Mouse (Mus musculus): Measurements from ENCODE around the gene Hao1. TPM values are rescaled to one million over a fixed set of nuclear protein-coding genes. Genes with fewer than 3 reads are reported as not detected.

Gene Hao1
- polyA plus RNA-seq, 1 experiment from 2014 or later = 0.30 TPM

DNA sequence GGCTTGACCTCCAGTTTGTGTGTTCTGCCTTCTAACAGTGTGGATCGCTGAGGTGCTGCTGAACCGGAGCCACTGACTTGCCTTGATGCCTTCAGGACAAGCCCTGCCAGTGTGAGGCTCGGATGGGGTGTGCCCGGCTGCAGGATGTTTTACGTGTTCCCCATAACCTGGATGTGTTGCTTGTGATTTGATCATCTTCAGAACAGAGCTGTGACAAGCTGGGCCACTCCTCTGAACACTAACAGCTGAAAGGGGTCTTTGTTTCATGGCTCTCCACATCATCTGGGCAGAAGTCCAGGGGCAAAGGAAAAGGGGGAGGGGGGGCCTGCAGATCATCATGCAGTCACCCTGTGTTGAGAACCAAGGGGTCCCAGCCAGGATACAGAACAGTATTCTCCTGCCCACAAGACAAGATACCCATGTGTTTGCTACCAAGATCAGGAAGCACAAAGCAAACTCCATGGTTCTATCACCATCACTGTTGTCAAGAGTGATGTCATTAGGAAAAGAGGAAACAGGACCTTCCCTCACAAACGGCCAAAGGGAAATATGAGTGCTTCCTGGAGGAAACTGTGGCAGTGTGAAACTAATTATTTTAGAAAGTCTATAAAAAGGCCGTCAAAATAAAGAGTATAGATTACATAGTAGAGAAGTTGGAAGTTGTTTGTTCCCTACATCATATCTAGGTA, 25.9 kb downstream of the Hao1 start:
- no peak overlapping the region for H3K4me3 ChIP-seq (replicated peaks)
- 42% methylated on average over 7 of the region's 7 CpGs for WGBS (ENCODE audit: insufficient replicate concordance)
- H3K27ac ChIP-seq = no peak overlapping the region
- H3K36me3 ChIP-seq = no peaks in the 10 kb centered on the region
- ATAC-seq (ENCODE audit: low read depth) (no peak), DNase-seq (no peak)
- H3K4me1 ChIP-seq (replicated peaks) = no peaks in the 10 kb centered on the region
- no peak overlapping the region for H3K9ac ChIP-seq
- no peaks in the 10 kb centered on the region for H3K27me3 ChIP-seq
- no peak overlapping the region for H3K4me2 ChIP-seq
- H3K9me3 ChIP-seq (replicated peaks) = no peaks in the 10 kb centered on the region

DNA sequence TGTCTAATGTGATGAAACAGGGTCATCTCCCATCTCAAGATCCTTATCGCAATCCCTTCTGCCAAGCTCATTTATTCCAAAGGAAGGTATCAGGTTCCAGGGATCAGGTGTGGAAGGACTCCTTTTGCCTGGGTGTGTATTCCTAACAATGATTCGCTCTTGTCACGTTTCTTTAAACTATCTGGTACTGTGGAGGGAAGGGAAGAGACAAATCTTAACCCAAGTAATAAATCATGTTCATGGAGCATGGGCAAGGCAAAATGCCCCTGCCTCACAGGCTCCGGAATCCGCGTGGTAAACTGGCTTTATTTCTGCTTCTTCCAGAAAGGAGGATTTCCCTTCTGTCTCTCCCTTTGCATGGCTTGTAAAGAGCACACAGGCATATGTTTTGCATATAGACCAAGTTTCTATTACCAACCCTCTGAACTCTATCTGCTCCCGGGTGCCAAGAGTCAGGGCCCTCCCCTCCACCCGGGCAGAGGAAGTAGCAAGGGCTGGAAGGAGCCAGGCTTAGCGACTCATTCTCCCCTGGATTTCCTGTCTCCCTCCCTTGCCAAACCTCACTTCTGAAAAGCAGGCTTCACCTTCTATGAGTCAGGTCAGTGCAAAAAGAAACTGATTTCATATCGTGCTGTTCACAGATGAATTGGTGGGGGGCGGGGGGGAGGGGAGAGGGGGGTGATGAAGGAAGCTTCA, 26.6 kb downstream of the Hao1 start:
- Histone ChIP-seq H3K9ac (no peak overlapping the region), H3K9me3 (replicated peaks) (no peaks in the 10 kb centered on the region), H3K4me1 (replicated peaks) (no peaks in the 10 kb centered on the region), H3K27ac (no peak overlapping the region), H3K4me3 (replicated peaks) (no peak overlapping the region), H3K27me3 (no peaks in the 10 kb centered on the region), H3K36me3 (no peaks in the 10 kb centered on the region), H3K4me2 (no peak overlapping the region)
- no peak for DNase-seq
- WGBS (ENCODE audit: insufficient replicate concordance) = 29% methylated on average over 11 of the region's 11 CpGs
- no peak for ATAC-seq (ENCODE audit: low read depth)

DNA sequence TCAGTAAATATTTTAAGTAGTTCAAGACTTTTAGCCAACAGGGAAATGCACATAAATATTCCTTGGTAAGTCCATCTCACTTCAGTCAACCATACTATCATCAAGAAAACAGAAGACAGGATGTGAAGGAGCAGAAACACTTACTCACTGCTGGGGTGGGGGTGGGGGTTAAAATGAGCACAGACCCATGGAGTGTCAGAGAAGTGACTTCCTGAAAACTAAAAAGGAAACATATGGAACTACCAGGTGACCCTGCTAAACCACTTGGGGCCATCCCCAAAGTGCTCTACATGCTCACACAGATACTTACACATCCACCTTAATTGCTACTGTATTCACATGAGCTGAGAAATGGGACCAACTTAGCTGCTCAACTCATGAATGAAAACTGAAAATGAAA, 36.1 kb downstream of the Hao1 start:
- no peaks in the 10 kb centered on the region for H3K9me3 ChIP-seq (replicated peaks)
- no peak overlapping the region for H3K4me3 ChIP-seq (replicated peaks)
- H3K27me3 ChIP-seq = no peaks in the 10 kb centered on the region
- H3K27ac ChIP-seq = no peak overlapping the region
- no peaks in the 10 kb centered on the region for H3K36me3 ChIP-seq
- H3K4me1 ChIP-seq (replicated peaks) = no peaks in the 10 kb centered on the region
- ATAC-seq (ENCODE audit: low read depth) = no peak
- DNase-seq = no peak
- H3K4me2 ChIP-seq = no peak overlapping the region
- H3K9ac ChIP-seq = no peak overlapping the region

DNA sequence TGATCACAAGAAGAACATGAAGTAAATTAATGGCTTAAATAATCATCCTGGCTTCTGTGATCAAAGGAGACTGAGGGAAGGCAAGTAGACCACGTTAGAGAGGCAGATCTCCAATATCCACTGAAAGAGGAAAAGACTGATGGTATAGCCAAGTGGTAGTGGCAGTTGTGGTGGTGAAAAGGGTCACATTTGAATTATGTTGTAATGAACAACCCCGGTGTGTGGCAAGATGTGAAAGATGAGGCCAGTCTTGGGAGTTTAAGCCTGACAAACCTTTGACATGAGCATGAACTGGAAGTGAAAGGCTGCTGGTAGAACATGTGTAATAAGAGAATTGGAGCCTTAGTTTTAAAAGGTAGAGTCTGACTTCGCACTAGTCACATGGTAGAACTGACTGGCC, 54.4 kb downstream of the Hao1 start:
- H3K9me3 ChIP-seq (replicated peaks) = no peaks in the 10 kb centered on the region
- WGBS (ENCODE audit: insufficient replicate concordance) = 59% methylated on average over 3 of the region's 3 CpGs
- H3K4me1 ChIP-seq (replicated peaks) = no peaks in the 10 kb centered on the region
- DNase-seq (no peak), ATAC-seq (ENCODE audit: low read depth) (no peak)
- no peak overlapping the region for H3K27ac ChIP-seq
- no peaks in the 10 kb centered on the region for H3K27me3 ChIP-seq
- no peak overlapping the region for H3K9ac ChIP-seq
- H3K36me3 ChIP-seq = no peaks in the 10 kb centered on the region
- no peak overlapping the region for H3K4me2 ChIP-seq
- H3K4me3 ChIP-seq (replicated peaks) = no peak overlapping the region

DNA sequence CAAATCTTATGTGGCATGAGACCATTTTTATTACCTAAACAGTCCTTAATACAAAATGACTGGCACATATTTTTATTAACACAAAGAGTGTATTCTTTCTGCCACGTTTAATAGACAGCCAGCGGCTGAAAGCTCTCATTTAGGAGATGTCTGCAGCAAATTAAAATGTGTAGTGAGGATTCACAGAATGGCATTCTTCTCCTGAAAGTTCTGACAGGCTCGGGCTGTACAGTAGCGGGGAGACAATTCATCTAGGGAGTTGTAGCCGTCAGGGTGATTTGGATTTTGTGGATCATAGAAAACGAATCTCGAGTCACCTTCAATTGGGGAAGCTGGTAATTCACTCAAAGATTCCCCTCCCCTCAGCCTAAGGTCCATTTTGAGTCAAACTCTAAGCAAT, 55.7 kb downstream of the Hao1 start:
- no peak overlapping the region for H3K9ac ChIP-seq
- H3K4me1 ChIP-seq (replicated peaks) = no peaks in the 10 kb centered on the region
- 65% methylated on average over 7 of the region's 7 CpGs for WGBS (ENCODE audit: insufficient replicate concordance)
- H3K36me3 ChIP-seq = no peaks in the 10 kb centered on the region
- DNase-seq (no peak), ATAC-seq (ENCODE audit: low read depth) (no peak)
- no peaks in the 10 kb centered on the region for H3K9me3 ChIP-seq (replicated peaks)
- H3K4me3 ChIP-seq (replicated peaks) = no peak overlapping the region
- H3K27ac ChIP-seq = no peak overlapping the region
- H3K27me3 ChIP-seq = no peaks in the 10 kb centered on the region
- no peak overlapping the region for H3K4me2 ChIP-seq

DNA sequence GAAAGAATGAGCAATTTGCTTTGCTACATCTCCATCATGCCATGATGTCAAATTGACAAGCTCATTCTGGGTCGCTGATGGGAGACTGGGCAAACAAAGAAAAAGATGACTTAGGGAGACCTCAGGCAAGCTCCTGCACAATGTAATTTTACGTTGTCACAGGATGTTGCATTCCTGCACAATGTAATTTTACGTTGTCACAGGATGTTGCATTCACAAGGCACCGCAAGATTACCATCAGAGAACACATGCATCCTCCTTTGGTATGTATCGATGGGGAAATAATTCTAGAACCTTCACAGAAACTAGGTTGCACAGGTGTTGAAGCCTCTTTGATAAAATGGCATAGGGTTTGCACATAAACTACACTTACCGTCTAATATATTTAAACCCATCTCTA, 65.5 kb downstream of the Hao1 start:
- DNase-seq (no peak), ATAC-seq (ENCODE audit: low read depth) (no peak)
- Histone ChIP-seq H3K9me3 (replicated peaks) (no peaks in the 10 kb centered on the region), H3K4me1 (replicated peaks) (no peaks in the 10 kb centered on the region), H3K36me3 (no peaks in the 10 kb centered on the region), H3K27me3 (no peaks in the 10 kb centered on the region), H3K9ac (no peak overlapping the region), H3K4me2 (no peak overlapping the region), H3K4me3 (replicated peaks) (no peak overlapping the region), H3K27ac (no peak overlapping the region)
- 69% methylated on average over 6 of the region's 6 CpGs for WGBS (ENCODE audit: insufficient replicate concordance)

DNA sequence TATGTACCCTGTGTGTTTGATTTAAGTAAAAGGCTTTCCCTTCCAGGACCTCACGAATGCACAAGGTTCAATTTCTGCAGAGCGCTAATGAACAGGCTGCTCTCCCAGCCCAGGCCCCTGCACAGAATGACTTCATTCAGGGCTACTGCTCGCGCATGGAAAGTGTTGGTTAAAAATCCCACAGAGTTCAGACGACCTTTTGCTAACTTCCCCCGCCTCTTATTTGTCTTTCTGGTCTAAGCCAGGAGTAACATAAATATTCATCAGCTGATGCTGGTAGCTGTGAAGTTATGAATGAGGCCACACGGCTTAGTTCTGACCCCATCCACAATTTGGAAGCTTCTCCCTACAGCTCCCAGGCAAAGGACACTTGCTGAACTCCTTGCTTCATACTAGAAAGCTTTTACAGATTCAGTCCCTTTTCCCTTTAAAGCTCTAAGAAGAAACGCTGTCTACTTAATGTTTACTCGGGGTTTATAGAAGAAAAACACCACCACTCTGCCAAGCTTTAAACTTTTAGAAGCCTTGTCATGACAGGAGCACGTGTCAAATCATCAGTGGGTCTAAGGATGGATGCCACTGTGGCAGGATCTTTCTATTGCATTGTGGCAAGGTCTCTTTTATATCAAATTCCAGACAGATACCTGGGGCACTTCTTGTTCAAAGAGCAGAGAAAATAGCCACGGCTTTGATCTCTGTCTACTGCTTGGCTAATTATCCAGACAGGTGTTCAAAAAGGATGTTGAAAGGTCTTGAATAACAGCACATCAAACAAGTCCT, 67.9 kb downstream of the Hao1 start:
- no peaks in the 10 kb centered on the region for H3K4me1 ChIP-seq (replicated peaks)
- H3K27ac ChIP-seq = no peak overlapping the region
- 50% methylated on average over 11 of the region's 11 CpGs for WGBS (ENCODE audit: insufficient replicate concordance)
- no peaks in the 10 kb centered on the region for H3K9me3 ChIP-seq (replicated peaks)
- no peak for ATAC-seq (ENCODE audit: low read depth)
- no peak for DNase-seq
- no peak overlapping the region for H3K4me2 ChIP-seq
- H3K36me3 ChIP-seq = no peaks in the 10 kb centered on the region
- H3K9ac ChIP-seq = no peak overlapping the region
- no peak overlapping the region for H3K4me3 ChIP-seq (replicated peaks)
- H3K27me3 ChIP-seq = no peaks in the 10 kb centered on the region

DNA sequence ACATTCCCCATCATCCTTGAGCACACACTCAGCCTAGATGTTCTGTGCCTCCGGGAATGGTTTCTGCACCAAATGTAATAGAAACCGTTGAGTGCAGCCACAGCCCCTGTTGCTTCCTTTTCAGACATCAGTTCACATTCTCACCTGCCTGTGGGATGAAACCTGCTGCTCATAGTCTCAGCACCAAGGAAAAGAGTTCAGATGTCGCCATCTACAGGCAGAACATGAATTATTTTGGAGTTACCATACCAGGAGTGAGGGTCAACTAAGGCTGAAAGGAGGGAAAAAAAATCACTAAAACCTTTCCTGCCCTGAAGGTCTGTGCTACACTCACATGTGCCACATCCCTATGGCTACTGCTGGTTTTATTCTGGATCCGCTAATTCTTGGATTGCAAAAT, 71.5 kb downstream of the Hao1 start:
- Histone ChIP-seq H3K4me1 (replicated peaks) (no peaks in the 10 kb centered on the region), H3K9me3 (replicated peaks) (no peaks in the 10 kb centered on the region), H3K27me3 (no peaks in the 10 kb centered on the region), H3K9ac (no peak overlapping the region), H3K4me2 (no peak overlapping the region), H3K4me3 (replicated peaks) (no peak overlapping the region), H3K27ac (no peak overlapping the region), H3K36me3 (no peaks in the 10 kb centered on the region)
- 34% methylated on average over 4 of the region's 4 CpGs for WGBS (ENCODE audit: insufficient replicate concordance)
- no peak for DNase-seq
- no peak for ATAC-seq (ENCODE audit: low read depth)

DNA sequence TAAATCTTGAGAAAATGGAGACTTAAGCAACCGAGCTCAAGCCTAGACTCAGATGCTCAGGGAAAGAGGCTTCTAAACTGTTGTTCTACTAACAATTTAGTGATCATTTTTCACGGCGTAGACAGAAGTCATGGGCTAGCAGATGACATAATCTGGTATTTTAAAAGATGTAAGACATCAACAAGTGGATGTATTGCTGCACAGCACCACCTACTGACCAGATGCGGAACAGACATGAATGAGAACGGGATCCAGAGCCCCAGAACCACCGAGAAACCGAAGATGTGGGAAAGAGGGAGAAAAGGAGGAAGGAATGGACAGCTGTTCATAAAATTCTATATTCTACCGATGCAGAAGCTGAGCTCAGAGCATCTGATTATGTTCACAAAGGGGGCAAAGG, 72.4 kb downstream of the Hao1 start:
- H3K36me3 ChIP-seq = no peaks in the 10 kb centered on the region
- no peak overlapping the region for H3K4me3 ChIP-seq (replicated peaks)
- WGBS (ENCODE audit: insufficient replicate concordance) = 8% methylated on average over 8 of the region's 8 CpGs
- no peak for ATAC-seq (ENCODE audit: low read depth)
- no peaks in the 10 kb centered on the region for H3K27me3 ChIP-seq
- no peaks in the 10 kb centered on the region for H3K4me1 ChIP-seq (replicated peaks)
- no peak overlapping the region for H3K9ac ChIP-seq
- no peak overlapping the region for H3K4me2 ChIP-seq
- no peak overlapping the region for H3K27ac ChIP-seq
- DNase-seq = peak; percentile 4
- H3K9me3 ChIP-seq (replicated peaks) = no peaks in the 10 kb centered on the region

DNA sequence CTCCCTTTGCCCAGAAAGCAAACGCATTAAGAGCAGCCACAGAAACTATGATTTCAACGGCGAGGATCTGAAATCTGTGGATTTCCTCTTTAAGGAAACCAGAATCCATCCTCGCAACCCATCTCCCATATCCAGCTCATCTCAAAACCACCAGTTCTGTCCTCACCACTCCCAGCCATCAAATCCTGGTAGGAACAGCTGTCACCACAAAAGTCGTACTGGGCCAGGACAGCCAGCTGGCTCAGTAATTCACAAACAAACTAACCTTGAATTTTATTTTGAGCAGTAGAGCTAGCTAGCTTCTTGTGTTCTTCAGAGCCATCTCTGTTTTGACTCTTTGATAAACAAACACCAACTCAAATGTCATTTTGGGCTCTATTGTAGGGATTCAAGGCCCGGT, 73.0 kb downstream of the Hao1 start:
- H3K9ac ChIP-seq = no peak overlapping the region
- DNase-seq (no peak), ATAC-seq (ENCODE audit: low read depth) (no peak)
- H3K36me3 ChIP-seq = no peaks in the 10 kb centered on the region
- 68% methylated on average over 6 of the region's 6 CpGs for WGBS (ENCODE audit: insufficient replicate concordance)
- H3K4me2 ChIP-seq = no peak overlapping the region
- H3K9me3 ChIP-seq (replicated peaks) = no peaks in the 10 kb centered on the region
- no peak overlapping the region for H3K4me3 ChIP-seq (replicated peaks)
- H3K27ac ChIP-seq = no peak overlapping the region
- H3K4me1 ChIP-seq (replicated peaks) = no peaks in the 10 kb centered on the region
- no peaks in the 10 kb centered on the region for H3K27me3 ChIP-seq

DNA sequence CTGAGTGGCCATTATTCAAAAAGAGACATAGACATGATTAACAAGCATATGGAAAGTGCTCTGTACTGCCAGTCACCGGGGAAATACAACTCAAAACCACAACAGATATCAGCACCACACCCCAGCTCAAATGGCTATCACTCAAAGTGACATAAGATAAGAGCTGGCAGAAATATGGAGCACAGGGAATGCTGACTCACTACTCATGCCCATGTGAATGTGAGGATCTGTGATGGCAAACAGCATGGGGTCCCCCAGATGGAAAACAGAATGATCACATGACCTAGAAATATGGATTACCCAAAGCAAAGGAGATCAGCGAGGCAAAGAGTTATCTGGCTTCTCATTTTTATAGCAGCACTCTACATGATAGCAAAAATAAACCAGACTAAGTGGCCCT, 89.0 kb downstream of the Hao1 start:
- peaks cover 22% of the 10 kb centered on the region for H3K4me1 ChIP-seq (replicated peaks)
- no peak overlapping the region for H3K4me3 ChIP-seq (replicated peaks)
- DNase-seq (peak; percentile 3), ATAC-seq (ENCODE audit: low read depth) (peak; percentile 88)
- H3K36me3 ChIP-seq = no peaks in the 10 kb centered on the region
- no peak overlapping the region for H3K27ac ChIP-seq
- H3K9ac ChIP-seq = no peak overlapping the region
- 21% methylated on average over 2 of the region's 2 CpGs for WGBS (ENCODE audit: insufficient replicate concordance)
- no peak overlapping the region for H3K4me2 ChIP-seq
- H3K27me3 ChIP-seq = no peaks in the 10 kb centered on the region
- no peaks in the 10 kb centered on the region for H3K9me3 ChIP-seq (replicated peaks)

Measured in liver, embryonic 13.5 days (tissue).